Mouse (Mus musculus) forelimb bud, embryonic 11.5 days (tissue): ENCODE data around the gene Slc16a10.

ENCODE experiments used
- DNase-seq: peaks from one replicate; pipeline ENCODE4 v3.0.0-alpha.2; 2012; ENCODE audit warnings: low read depth, low spot score

Gene Slc16a10

GRCm38 (mm10) chr10:40069270-40069669, 72.8 kb downstream of the Slc16a10 start:
- no peak for DNase-seq

GRCm38 (mm10) chr10:40068595-40068994, 73.5 kb downstream of the Slc16a10 start:
- DNase-seq: no peak

GRCm38 (mm10) chr10:40067529-40067928, 74.5 kb downstream of the Slc16a10 start:
- DNase-seq: no peak

GRCm38 (mm10) chr10:40067071-40067470, 75.0 kb downstream of the Slc16a10 start:
- no peak for DNase-seq

- DNase-seq: no peak
Observed at GRCm38 (mm10) chr10:40065357-40065756, 76.7 kb downstream of the Slc16a10 start.

- no peak for DNase-seq
Observed at GRCm38 (mm10) chr10:40063291-40063890, 78.7 kb downstream of the Slc16a10 start.

- DNase-seq: no peak
Observed at GRCm38 (mm10) chr10:40062812-40063211, 79.2 kb downstream of the Slc16a10 start.

- DNase-seq: no peak
Observed at GRCm38 (mm10) chr10:40061926-40062325, 80.1 kb downstream of the Slc16a10 start.

- DNase-seq: no peak
Observed at GRCm38 (mm10) chr10:40058786-40059120, 83.3 kb downstream of the Slc16a10 start.

- no peak for DNase-seq
Observed at GRCm38 (mm10) chr10:40058062-40058785, 83.8 kb downstream of the Slc16a10 start.

GRCm38 (mm10) chr10:40057615-40058014, 84.4 kb downstream of the Slc16a10 start:
- no peak for DNase-seq

- DNase-seq: no peak
Observed at GRCm38 (mm10) chr10:40054455-40054854, 87.6 kb downstream of the Slc16a10 start.

- DNase-seq: no peak
Observed at GRCm38 (mm10) chr10:40053896-40054295, 88.2 kb downstream of the Slc16a10 start.

GRCm38 (mm10) chr10:40053257-40053895, 88.7 kb downstream of the Slc16a10 start:
- DNase-seq: no peak

- DNase-seq: no peak
Observed at GRCm38 (mm10) chr10:40051997-40052396, 90.1 kb downstream of the Slc16a10 start.

GRCm38 (mm10) chr10:40050763-40051162, 91.3 kb downstream of the Slc16a10 start:
- DNase-seq: no peak

GRCm38 (mm10) chr10:40041339-40041738, 100.7 kb downstream of the Slc16a10 start:
- no peak for DNase-seq

GRCm38 (mm10) chr10:40036686-40037560, 105.1 kb downstream of the Slc16a10 start:
- DNase-seq: no peak

GRCm38 (mm10) chr10:40034956-40035355, 107.1 kb downstream of the Slc16a10 start:
- no peak for DNase-seq

- DNase-seq: no peak
Observed at GRCm38 (mm10) chr10:40032897-40033296, 109.2 kb downstream of the Slc16a10 start.

GRCm38 (mm10) chr10:40030716-40031115, 111.3 kb downstream of the Slc16a10 start:
- no peak for DNase-seq

GRCm38 (mm10) chr10:40029610-40030009, 112.4 kb downstream of the Slc16a10 start:
- DNase-seq: no peak
